Mouse (Mus musculus) layer of hippocampus, postnatal 10 days (tissue): Measurements from ENCODE around the gene Cyp2d12. TPM values are rescaled to one million over a fixed set of nuclear protein-coding genes. Genes with fewer than 3 reads are reported as not detected.
"Not testable (repeated sequence)": the region's sequence is repeated elsewhere in the genome, so short reads cannot be mapped to it uniquely, and the experiment has no call there.

Experiments
- DNase-seq, 2 experiments: peaks; one replicate each; pipeline ENCODE4 v3.0.0; 2021; ENCODE audit warnings: low spot score in 2 of 2
- long read RNA-seq: library from polyadenylated mRNA; stranded (forward); transcript quantifications from one replicate; pipeline ENCODE4 v2.0.0, GENCODE M21; 2023
- microRNA-seq, 2 experiments: library from miRNA; unstranded; fragments of <30 nt; microRNA quantifications; one replicate each; pipeline ENCODE4 v1.2.0; 2021
- total RNA-seq, 2 experiments: library from RNA; stranded (reverse); gene quantifications; 2 replicates each; pipeline ENCODE4 v1.2.3; 2021

Gene Cyp2d12
- total RNA-seq: not detected
- long read RNA-seq: 0 reads

DNA sequence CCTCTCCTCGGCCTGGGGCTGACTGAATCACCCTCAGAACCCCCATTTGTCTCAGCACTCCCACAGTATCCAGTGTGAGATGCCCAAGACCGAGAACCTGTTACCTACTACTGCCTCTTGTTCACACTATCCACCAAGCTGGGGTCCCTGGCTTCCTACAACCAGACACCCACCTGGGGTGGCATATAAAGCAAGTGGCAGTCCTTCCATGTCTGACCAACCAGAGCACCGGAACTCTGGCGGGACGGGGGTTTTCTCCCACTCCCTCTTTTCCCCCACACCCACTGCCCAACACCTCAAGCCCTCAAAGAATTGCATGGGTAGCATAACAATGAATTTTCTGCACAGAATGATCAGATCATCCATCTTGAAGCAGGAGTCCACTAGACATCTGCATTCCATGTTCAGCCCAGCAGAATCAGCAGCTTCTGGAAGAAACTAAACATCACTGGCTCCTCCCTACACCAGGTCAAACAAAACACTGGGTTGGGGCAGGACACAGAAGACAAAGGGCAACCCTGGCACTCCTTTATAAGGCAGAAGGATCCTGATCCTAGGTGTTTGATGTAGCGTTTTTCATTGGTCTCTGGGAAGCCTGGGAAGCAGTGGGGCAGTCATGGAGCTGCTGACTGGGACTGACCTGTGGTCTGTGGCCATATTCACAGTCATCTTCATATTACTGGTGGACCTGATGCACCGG is at the start of gene Cyp2d12:
TSS of gene Cyp2d12 (plus strand) at position 542 of the 700 bp plus-strand sequence.
- DNase-seq: no peak

GRCm38 (mm10) chr15:82506971-82507370 is 47.9 kb upstream of the Cyp2d12 start:
- DNase-seq: no peak

GRCm38 (mm10) chr15:82507740-82508139 is 47.1 kb upstream of the Cyp2d12 start:
- not testable (repeated sequence) for DNase-seq

DNA sequence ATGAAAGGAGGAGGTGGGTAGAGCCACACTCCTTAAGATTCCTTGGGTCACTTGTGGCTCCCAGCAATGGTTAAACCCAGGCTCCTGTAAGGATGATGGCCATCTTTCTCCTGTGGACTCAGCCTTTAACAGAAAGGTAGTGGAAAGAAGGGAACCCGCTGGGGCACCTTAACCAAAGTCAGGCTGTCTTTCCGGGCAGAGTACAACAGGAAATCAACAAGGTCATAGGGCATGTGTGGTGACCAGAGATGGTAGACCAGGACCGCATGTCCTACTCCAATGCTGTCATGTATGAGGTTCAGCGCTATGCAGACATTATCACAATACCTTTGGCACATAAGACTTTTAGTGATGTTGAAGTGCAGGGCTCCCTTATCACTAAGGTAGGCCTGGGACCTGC is 45.4 kb upstream of the Cyp2d12 start:
- not testable (repeated sequence) for DNase-seq

- not testable (repeated sequence) for DNase-seq
These were observed 44.4 kb upstream of the Cyp2d12 start for GRCm38 (mm10) chr15:82510500-82510899.

DNA sequence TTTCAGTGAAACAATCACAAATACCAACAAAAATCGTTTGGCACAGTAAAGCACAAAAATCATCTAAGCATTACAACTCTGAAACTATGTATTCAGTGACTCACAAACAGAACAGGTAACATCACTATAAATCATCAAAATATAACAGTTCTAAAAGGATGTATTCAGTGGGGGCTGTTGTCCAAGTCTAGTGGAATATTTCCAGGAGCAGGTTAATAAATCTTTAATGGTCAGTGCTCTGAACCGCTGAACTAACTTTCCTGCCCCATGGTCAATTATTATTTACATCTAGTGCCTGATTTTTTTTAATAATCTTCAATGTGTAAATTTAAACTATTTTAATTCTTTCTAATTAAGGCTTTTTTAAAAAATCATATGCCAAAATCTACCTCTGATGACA is 42.8 kb upstream of the Cyp2d12 start:
- DNase-seq: not testable (repeated sequence)

- DNase-seq: not testable (repeated sequence)
These were observed 38.7 kb upstream of the Cyp2d12 start for GRCm38 (mm10) chr15:82516174-82516573.

- DNase-seq: not testable (repeated sequence)
These were observed 27.5 kb upstream of the Cyp2d12 start for GRCm38 (mm10) chr15:82527371-82527770.

GRCm38 (mm10) chr15:82532721-82533120 is 22.2 kb upstream of the Cyp2d12 start:
- DNase-seq: not testable (repeated sequence)

DNA sequence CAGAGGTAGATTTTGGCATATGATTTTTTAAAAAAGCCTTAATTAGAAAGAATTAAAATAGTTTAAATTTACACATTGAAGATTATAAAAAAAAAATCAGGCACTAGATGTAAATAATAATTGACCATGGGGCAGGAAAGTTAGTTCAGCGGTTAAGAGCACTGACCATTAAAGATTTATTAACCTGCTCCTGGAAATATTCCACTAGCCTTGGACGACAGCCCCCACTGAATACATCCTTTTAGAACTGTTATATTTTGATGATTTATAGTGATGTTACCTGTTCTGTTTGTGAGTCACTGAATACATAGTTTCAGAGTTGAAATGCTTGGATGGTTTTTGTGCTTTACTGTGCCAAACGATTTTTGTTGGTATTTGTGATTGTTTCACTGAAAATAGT is 11.9 kb upstream of the Cyp2d12 start:
- DNase-seq: not testable (repeated sequence)

- DNase-seq: not testable (repeated sequence)
These were observed 10.3 kb upstream of the Cyp2d12 start for GRCm38 (mm10) chr15:82544561-82544960.

GRCm38 (mm10) chr15:82547753-82548152 is 7.1 kb upstream of the Cyp2d12 start:
- DNase-seq: not testable (repeated sequence)

GRCm38 (mm10) chr15:82553211-82553610 is 1.7 kb upstream of the Cyp2d12 start:
- DNase-seq: not testable (repeated sequence)

GRCm38 (mm10) chr15:82572856-82573255 is 18.0 kb downstream of the Cyp2d12 start:
- no peak for DNase-seq

DNA sequence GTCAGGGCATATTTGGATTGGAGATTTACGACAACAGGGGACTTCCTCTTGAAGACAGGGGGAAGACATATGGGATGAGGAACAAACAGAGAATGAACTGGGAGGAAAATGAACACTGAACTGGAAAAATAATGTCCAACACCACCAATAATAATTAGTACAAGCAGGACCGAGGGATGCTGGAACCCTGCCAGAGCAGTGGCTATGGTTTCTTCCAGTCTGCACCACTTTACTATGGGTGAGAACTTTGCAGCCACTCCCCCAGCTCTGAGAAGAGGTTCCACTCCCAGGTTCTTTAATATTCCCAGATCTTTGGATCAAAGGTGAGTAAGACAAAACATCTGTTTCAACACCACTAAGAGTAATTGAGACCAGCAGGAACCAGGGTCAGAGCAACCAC is 24.2 kb downstream of the Cyp2d12 start:
- DNase-seq: no peak

DNA sequence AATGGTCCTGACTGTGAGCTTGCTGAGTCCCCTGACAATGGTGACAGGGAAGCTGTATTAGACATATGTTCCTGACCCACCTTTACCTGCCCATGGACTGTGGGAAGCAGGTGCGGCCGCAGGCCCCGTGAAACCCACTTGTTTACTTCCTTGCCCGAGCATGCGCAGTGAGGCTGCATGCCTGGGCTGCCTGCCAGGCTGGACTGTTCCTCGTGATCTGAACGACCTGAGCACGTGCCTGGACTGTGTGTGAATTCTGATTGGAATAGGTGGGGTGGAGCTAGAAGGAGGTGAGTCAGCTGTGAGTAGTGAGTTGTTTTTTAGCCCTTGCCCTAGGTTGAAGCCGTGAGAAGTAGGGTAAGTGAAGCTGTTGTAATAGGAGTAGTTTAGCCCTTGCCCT is 27.7 kb downstream of the Cyp2d12 start:
- no peak for DNase-seq

Small RNA genes within 50 kb of the gene (microRNA-seq; reads per million reads assigned to microRNA genes)
- gene Gm27924 (0 reads per million in 2 experiments), gene Gm28023 (0 reads per million in 2 experiments)

Other genes starting within 250 kb of the Cyp2d12 start
- gene Naga, start 216.1 kb upstream of the Cyp2d12 start, total RNA-seq: 10 to 100 TPM; 36.9 to 43.3 TPM
- 1 to 10 TPM in 1 of 2 experiments, under 1 TPM in 1; 0.80 to 1.1 TPM for gene Pheta2, start 216.1 kb upstream of the Cyp2d12 start, total RNA-seq
- 100 to 1,000 TPM; 158 to 179 TPM for gene Smdt1, start 216.1 kb upstream of the Cyp2d12 start, total RNA-seq
- gene Ndufa6, start 200.8 kb upstream of the Cyp2d12 start, total RNA-seq: 100 to 1,000 TPM; 201 to 212 TPM
- 10 to 100 TPM; 18.8 to 19.5 TPM for gene Cyp2d22, start 174.8 kb upstream of the Cyp2d12 start, total RNA-seq
- not detected for gene Cyp2d11, start 161.1 kb upstream of the Cyp2d12 start, total RNA-seq
- under 1 TPM in 1 of 2 experiments, not detected in 1; 0.40 TPM for gene Cyp2d10, start 147.9 kb upstream of the Cyp2d12 start, total RNA-seq
- gene Cyp2d9, start 121.6 kb upstream of the Cyp2d12 start, total RNA-seq: not detected
- gene Cyp2d34, start 65.9 kb downstream of the Cyp2d12 start, total RNA-seq: not detected
- not detected for gene Cyp2d40, start 209.1 kb downstream of the Cyp2d12 start, total RNA-seq
- gene Cyp2d26, start 239.2 kb downstream of the Cyp2d12 start, total RNA-seq: under 1 TPM in 1 of 2 experiments, not detected in 1; 0.71 TPM